Comparison of ENCODE assay signal across 8 mouse cellular contexts in the genomic region with DNA sequence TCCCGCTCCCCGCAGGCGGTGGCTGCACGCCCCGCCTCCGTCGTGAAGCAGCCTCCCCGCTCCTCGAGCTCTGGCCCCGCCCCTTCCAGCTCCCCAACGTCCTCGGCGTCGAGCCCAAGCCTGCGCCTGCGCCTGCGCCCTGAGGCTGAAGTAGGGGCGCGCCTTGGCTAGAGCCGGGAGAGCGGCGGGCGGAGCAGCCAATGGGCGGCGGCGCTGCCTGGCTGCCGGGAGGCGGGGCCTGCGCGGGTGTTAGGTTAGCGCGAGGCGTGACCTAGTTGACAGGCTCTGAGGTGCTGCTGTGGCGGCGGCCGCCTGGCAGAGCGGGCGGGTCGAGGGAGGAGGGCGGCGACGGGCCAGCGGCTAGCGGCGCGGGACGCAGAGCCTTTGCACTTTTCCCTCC. TPM values are rescaled to one million over a fixed set of nuclear protein-coding genes. Genes with fewer than 3 reads are reported as not detected.
DNase-seq lines count a peak whose midpoint lies in the region; ATAC-seq lines count a peak whose summit lies in the region.

Macrod2 (plus strand) TSS at position 131 of the 400 bp plus-strand sequence.

- H3K4me2 ChIP-seq in intestine, embryonic 15.5 days (replicated peaks), result peak within 1 kb of the TSS; percentile 95

- WGBS in embryonic facial prominence, embryonic 10.5 days, result under 1% methylated on average over 47 of the region's 47 CpGs
- WGBS in intestine, embryonic 15.5 days, result under 1% methylated on average over 47 of the region's 47 CpGs

- H3K36me3 ChIP-seq in embryonic facial prominence, embryonic 10.5 days (replicated peaks), result no peaks in the 10 kb centered on the region
- H3K36me3 ChIP-seq in intestine, embryonic 15.5 days, result no peaks in the 10 kb centered on the region

- peak; percentile 100 for ATAC-seq in intestine, embryonic 15.5 days

- DNase-seq in adrenal gland, postnatal 14 days, result peak; percentile 99
- peak; percentile 99 for DNase-seq in embryonic facial prominence, embryonic 10.5 days (ENCODE audit: low spot score)
- peak; percentile 95 to 97 for DNase-seq in gastrocnemius, postnatal 4 days (ENCODE audit: low spot score in 2 of 2)
- peak; percentile 97 to 98 for DNase-seq in left cerebral cortex, postnatal 14 days (ENCODE audit: low spot score in 2 of 2)
- peak; percentile 97 for DNase-seq in mesoderm, embryonic 11.5 days (ENCODE audit: low read depth, low spot score)
- peak; percentile 99 for DNase-seq in right cerebral cortex, postnatal 25 days
- DNase-seq in urinary bladder, postnatal 36 days (ENCODE audit: low spot score in 2 of 2), result peak; percentile 95 to 98

- peak within 1 kb of the TSS; percentile 59 for H3K9ac ChIP-seq in intestine, embryonic 15.5 days

- peak within 1 kb of the TSS; percentile 80 for H3K27ac ChIP-seq in embryonic facial prominence, embryonic 10.5 days (replicated peaks)
- H3K27ac ChIP-seq in intestine, embryonic 15.5 days, result no peak within 1 kb of the TSS

- intact Hi-C loops in left cerebral cortex, postnatal 14 days (cut with DNase I), result no loop called here

- H3K27me3 ChIP-seq in embryonic facial prominence, embryonic 10.5 days (replicated peaks; ENCODE audit: low read depth, poor library complexity, severe bottlenecking), result peaks cover 16% of the 10 kb centered on the region
- no peaks in the 10 kb centered on the region; the same call in 1 of the 2 replicates for H3K27me3 ChIP-seq in intestine, embryonic 15.5 days (replicated peaks)

- H3K4me1 ChIP-seq in embryonic facial prominence, embryonic 10.5 days, result peaks cover 3% of the 10 kb centered on the region; the same call in 1 of the 2 replicates
- H3K4me1 ChIP-seq in intestine, embryonic 15.5 days (replicated peaks), result no peaks in the 10 kb centered on the region

- no peaks in the 10 kb centered on the region for H3K9me3 ChIP-seq in embryonic facial prominence, embryonic 10.5 days
- H3K9me3 ChIP-seq in intestine, embryonic 15.5 days, result no peaks in the 10 kb centered on the region

- peak within 1 kb of the TSS; percentile 80 for H3K4me3 ChIP-seq in embryonic facial prominence, embryonic 10.5 days
- peak within 1 kb of the TSS; percentile 81 for H3K4me3 ChIP-seq in intestine, embryonic 15.5 days (replicated peaks)

RNA-seq across cellular contexts. Expression of gene Macrod2, which starts in this region (rescaled TPM):
- total RNA-seq in adrenal gland, postnatal 14 days (2021), result 7.5 and 7.8 TPM in 2 replicates
- 23.6 and 25.8 TPM in 2 replicates for polyA plus RNA-seq in embryonic facial prominence, embryonic 10.5 days (2016; fragmentation: Nextera tagmentation; extraction: Ambion mirVana)
- total RNA-seq in gastrocnemius, postnatal 4 days (2021), result 10 to 100 TPM; 17.3 to 17.4 TPM
- 33.4 and 40.0 TPM in 2 replicates for polyA plus RNA-seq in intestine, embryonic 15.5 days (2015; fragmentation: Nextera tagmentation; extraction: Ambion mirVana)
- 10 to 100 TPM; 52.7 to 55.7 TPM for total RNA-seq in left cerebral cortex, postnatal 14 days (2021)
